Mouse (Mus musculus) C2C12 (cell line): ENCODE data around the gene Sema4g. TPM values are rescaled to one million over a fixed set of nuclear protein-coding genes. Genes with fewer than 3 reads are reported as not detected.

Experiments used
- H3K27me3 ChIP-seq: one replicate; pipeline ENCODE4 v1.6.1; 2011; ENCODE audit not compliant: control insufficient read depth, insufficient read depth, insufficient read length
- H3K36me3 ChIP-seq: one replicate; pipeline ENCODE4 v1.6.1; 2011; ENCODE audit not compliant: control insufficient read depth, insufficient read depth
- H3K4me3 ChIP-seq: one replicate; pipeline ENCODE4 v1.5.1; 2011; ENCODE audit warnings: mild to moderate bottlenecking, control low read depth; ENCODE audit not compliant: poor library complexity, insufficient read depth, severe bottlenecking
- H3K79me2 ChIP-seq: one replicate; pipeline ENCODE4 v1.6.1; 2011; ENCODE audit not compliant: control insufficient read depth, insufficient read depth
- H3K79me3 ChIP-seq: one replicate; pipeline ENCODE4 v1.6.1; 2011; ENCODE audit warnings: low read depth, control low read depth
- H3ac ChIP-seq: one replicate; pipeline ENCODE3; 2011; ENCODE audit warnings: low read depth; ENCODE audit not compliant: control insufficient read depth, insufficient read length
- CEBPB ChIP-seq: IDR thresholded peaks from one replicate; pipeline ENCODE4 v1.6.1; 2011; ENCODE audit warnings: low read depth, mild to moderate bottlenecking, control low read depth, moderate library complexity
- CTCF ChIP-seq: IDR thresholded peaks from one replicate; pipeline ENCODE4 v1.5.1; 2011; ENCODE audit not compliant: control insufficient read depth, insufficient read depth, insufficient read length
- FOSL1 ChIP-seq: IDR thresholded peaks from one replicate; pipeline ENCODE4 v1.8.0; 2011; ENCODE audit warnings: mild to moderate bottlenecking, low read length; ENCODE audit not compliant: poor library complexity, insufficient read depth, severe bottlenecking
- MAX ChIP-seq: IDR thresholded peaks from one replicate; pipeline ENCODE4 v1.6.1; 2011; ENCODE audit warnings: mild to moderate bottlenecking, control low read depth
- MYOD1 ChIP-seq: IDR thresholded peaks from one replicate; pipeline ENCODE4 v1.6.1; 2011; ENCODE audit warnings: low read depth; ENCODE audit not compliant: control insufficient read depth, insufficient read length
- MYOG ChIP-seq: IDR thresholded peaks from one replicate; pipeline ENCODE4 v1.6.1; 2011; ENCODE audit not compliant: control insufficient read depth, insufficient read length; ENCODE audit errors: extremely low read depth
- USF1 ChIP-seq: IDR thresholded peaks from one replicate; pipeline ENCODE4 v1.6.1; 2011; ENCODE audit warnings: low read depth, mild to moderate bottlenecking, control low read depth, moderate library complexity
- polyA plus RNA-seq: library from polyadenylated mRNA; unstranded; fragments of >200 nt; fragmentation: generic; extraction: Trizol; gene quantifications from one replicate; pipeline ENCODE4 v1.2.1, GENCODE M21; 2012; ENCODE audit warnings: missing spikeins

Gene Sema4g
- polyA plus RNA-seq, 1 experiment = 0.30 TPM

DNA sequence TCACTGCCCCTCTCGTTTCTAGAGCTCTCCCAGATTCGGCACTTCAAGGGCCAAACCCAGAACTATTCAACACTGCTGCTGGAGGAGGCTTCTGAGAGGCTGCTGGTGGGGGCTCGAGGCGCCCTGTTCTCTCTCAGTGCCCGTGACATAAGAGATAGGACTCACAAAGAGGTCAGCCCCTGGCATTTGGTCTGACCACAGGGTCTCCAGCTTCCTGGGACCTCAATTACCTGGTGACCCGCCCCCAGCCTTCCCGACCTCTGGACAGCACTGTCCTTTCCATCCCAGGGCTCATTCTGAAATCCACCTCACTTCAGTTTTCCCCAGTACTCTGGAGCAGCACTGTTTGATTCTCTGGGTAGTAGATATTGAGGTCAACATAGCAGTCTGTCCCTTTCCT is 3.8 kb downstream of the Sema4g start:
- H3K79me3 ChIP-seq = no peaks in the 10 kb centered on the region
- no peak overlapping the region for H3K4me3 ChIP-seq
- TF ChIP-seq FOSL1 (no peak), CEBPB (no peak), MYOG (no peak), CTCF (no peak), USF1 (no peak), MYOD1 (no peak), MAX (no peak)
- H3K36me3 ChIP-seq = no peaks in the 10 kb centered on the region
- no peak overlapping the region for H3ac ChIP-seq
- no peaks in the 10 kb centered on the region for H3K27me3 ChIP-seq
- H3K79me2 ChIP-seq = no peaks in the 10 kb centered on the region

GRCm38 (mm10) chr19:44997786-44998185 is 8.9 kb downstream of the Sema4g start:
- Histone ChIP-seq H3K79me3 (no peaks in the 10 kb centered on the region), H3K4me3 (no peak overlapping the region), H3K79me2 (no peaks in the 10 kb centered on the region), H3ac (no peak overlapping the region), H3K27me3 (no peaks in the 10 kb centered on the region), H3K36me3 (no peaks in the 10 kb centered on the region)
- no peak for TF ChIP-seq MYOG
- no peak for TF ChIP-seq FOSL1
- no peak for TF ChIP-seq CEBPB
- TF ChIP-seq CTCF = no peak
- no peak for TF ChIP-seq MAX
- TF ChIP-seq USF1 = no peak
- no peak for TF ChIP-seq MYOD1

- no peak for TF ChIP-seq CEBPB
- TF ChIP-seq FOSL1 = no peak
- TF ChIP-seq MYOD1 = no peak
- no peak for TF ChIP-seq MAX
- TF ChIP-seq USF1 = no peak
- TF ChIP-seq MYOG = no peak
- no peak for TF ChIP-seq CTCF
- Histone ChIP-seq H3K4me3 (no peak overlapping the region), H3K79me3 (peaks cover 1% of the 10 kb centered on the region), H3K27me3 (no peaks in the 10 kb centered on the region), H3K36me3 (peaks cover 14% of the 10 kb centered on the region), H3ac (no peak overlapping the region), H3K79me2 (peaks cover 7% of the 10 kb centered on the region)
Observed at GRCm38 (mm10) chr19:44999647-45000046, 10.7 kb downstream of the Sema4g start.

GRCm38 (mm10) chr19:45002301-45002700 is 13.4 kb downstream of the Sema4g start:
- Histone ChIP-seq H3K4me3 (no peak overlapping the region), H3K36me3 (peaks cover 21% of the 10 kb centered on the region)

DNA sequence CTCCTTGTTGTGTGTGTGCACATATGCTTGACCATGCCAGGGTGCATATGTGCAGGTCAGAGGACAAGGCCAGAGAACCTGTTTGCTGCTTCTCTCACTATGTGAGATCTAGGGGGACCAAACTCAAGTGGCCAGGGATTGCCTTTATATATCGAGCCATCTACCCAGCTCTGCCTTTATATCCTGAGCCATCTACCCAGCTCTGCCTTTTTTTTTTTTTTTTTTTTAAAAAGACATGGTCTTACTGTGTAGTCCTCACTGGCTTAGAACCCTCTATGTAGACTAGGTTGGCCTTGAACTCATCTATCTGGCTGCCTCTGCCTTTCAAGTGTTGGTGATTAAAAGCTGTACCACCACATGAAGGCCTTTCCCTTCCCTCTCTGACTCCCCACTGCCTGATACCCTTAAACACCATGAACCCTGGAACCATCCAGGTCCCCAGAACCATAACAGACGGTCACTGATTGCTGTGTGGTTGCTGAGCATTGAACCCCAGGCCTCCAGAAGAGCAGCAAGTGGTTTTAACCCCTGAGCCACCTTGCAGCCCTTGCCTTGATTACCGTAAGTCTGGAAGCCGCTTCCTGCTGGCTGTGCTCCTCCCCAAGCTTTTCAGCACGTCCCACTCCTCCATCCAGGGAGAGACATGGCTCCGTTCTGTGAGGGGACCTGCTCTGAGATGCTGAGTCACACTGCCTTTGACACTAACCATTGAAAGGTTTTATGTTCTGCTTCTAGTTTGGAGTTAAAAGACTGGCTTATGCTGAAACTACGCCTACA is 15.0 kb downstream of the Sema4g start:
- Histone ChIP-seq H3K79me2 (peaks cover 49% of the 10 kb centered on the region), H3ac (no peak overlapping the region), H3K27me3 (no peaks in the 10 kb centered on the region), H3K4me3 (no peak overlapping the region), H3K36me3 (peaks cover 33% of the 10 kb centered on the region), H3K79me3 (peaks cover 27% of the 10 kb centered on the region)
- TF ChIP-seq FOSL1 (no peak), MYOG (no peak), CEBPB (no peak), MAX (no peak), MYOD1 (no peak), USF1 (no peak), CTCF (no peak)

More at GRCm38 (mm10) chr19:45002301-45002700, 13.4 kb downstream of the Sema4g start:
- no peak for TF ChIP-seq MYOD1
- peaks cover 33% of the 10 kb centered on the region for H3K79me2 ChIP-seq
- no peak overlapping the region for H3ac ChIP-seq
- no peaks in the 10 kb centered on the region for H3K27me3 ChIP-seq
- peaks cover 12% of the 10 kb centered on the region for H3K79me3 ChIP-seq

- no peak for TF ChIP-seq MYOD1
- no peak for TF ChIP-seq MAX
- no peak for TF ChIP-seq FOSL1
- TF ChIP-seq USF1 = no peak
- TF ChIP-seq CTCF = no peak
- TF ChIP-seq MYOG = no peak
- TF ChIP-seq CEBPB = no peak
- H3K36me3 ChIP-seq = peaks cover 41% of the 10 kb centered on the region
Observed at GRCm38 (mm10) chr19:45005444-45005843, 16.5 kb downstream of the Sema4g start, which contains the start of gene Twnk. TSS of gene Twnk (plus strand) at chr19:45005663.

More at GRCm38 (mm10) chr19:45005444-45005843, 16.5 kb downstream of the Sema4g start, which contains the start of gene Twnk:
- H3K4me3 ChIP-seq = peak within 1 kb of the TSS; percentile 91
- H3ac ChIP-seq = peak within 1 kb of the TSS; percentile 82
- peaks cover 52% of the 10 kb centered on the region for H3K79me2 ChIP-seq
- peaks cover 28% of the 10 kb centered on the region for H3K79me3 ChIP-seq
- no peaks in the 10 kb centered on the region for H3K27me3 ChIP-seq
